Mouse (Mus musculus) cerebellum, adult 11-12 months (tissue): ENCODE results near the gene Phyhd1.

ENCODE experiments used
- DNase-seq: peaks from one replicate; pipeline ENCODE4 v3.0.0; 2022

Phyhd1 gene

GRCm38 (mm10) chr2:30285416-30286181, 19.6 kb downstream of the Phyhd1 start:
- DNase-seq, result no peak

DNA sequence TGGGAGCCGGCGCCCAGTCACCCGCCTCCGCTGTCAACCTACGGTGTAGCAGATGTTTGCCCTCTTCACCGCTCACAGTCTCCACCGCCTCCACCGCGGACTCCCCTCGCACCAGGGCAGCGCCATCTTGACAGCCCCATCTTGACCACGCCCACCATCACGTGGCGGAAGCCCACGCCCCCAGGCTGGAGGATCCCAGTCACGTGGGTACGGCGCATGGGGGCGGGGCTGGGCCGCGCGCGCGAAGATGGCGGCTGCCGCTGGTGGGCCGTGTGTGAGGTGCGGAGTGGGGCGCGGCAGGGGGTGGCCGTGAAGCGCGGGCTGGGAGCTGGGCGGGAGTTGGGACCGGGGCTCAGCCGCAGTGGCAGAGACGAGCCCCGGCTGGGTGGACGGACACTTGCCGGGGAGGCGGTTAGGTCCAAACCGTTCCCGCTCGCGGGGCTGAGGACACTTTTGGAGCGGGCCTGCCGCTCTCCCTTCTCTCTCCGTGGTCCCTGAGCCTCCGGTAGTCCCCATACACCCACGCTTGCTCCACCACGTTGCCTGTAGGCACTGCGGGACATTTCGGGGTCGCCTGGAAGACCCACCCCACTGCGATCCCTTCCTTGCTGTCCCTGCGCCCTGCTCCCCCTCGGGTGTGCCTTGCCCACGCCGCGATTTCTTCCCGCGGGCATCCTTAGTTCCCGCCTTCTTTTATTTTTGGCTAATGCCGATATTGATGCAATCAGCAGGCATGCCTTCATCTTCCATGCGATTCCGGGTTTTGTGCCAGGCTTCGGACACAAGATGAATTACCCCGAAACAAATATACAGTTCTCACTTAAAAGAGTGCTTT, 20.4 kb downstream of the Phyhd1 start, which contains the start of the genes Dolk and Nup188:
Gene Dolk (minus strand): TSS at position 143 of the 835 bp plus-strand sequence.
Gene Nup188 (plus strand): TSS at position 206 of the 835 bp plus-strand sequence.
- peak; percentile 92 for DNase-seq

GRCm38 (mm10) chr2:30287027-30287373, 21.0 kb downstream of the Phyhd1 start:
- no peak for DNase-seq

DNA sequence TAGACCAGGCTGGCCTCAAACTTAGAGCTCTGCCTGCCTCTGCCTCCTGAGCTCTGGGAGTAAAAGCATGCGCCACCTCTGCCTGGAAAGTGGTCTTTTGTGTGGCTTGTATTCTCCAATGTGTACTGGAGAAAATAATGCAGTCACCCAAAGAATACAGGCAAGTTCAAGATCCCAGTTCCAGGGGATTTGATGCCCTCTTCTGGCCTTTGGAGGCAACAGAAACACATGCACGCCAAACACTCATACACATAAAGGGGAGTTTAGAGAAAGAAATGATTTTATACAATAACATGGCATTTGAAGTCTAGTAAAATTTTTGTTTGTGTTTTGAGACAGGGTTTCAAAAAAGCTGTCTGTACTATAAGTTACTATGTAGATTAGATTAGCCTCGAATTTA, 33.5 kb downstream of the Phyhd1 start:
- DNase-seq, result no peak

GRCm38 (mm10) chr2:30299966-30300365, 34.0 kb downstream of the Phyhd1 start:
- DNase-seq, result no peak

GRCm38 (mm10) chr2:30306087-30306486, 40.1 kb downstream of the Phyhd1 start:
- no peak for DNase-seq

DNA sequence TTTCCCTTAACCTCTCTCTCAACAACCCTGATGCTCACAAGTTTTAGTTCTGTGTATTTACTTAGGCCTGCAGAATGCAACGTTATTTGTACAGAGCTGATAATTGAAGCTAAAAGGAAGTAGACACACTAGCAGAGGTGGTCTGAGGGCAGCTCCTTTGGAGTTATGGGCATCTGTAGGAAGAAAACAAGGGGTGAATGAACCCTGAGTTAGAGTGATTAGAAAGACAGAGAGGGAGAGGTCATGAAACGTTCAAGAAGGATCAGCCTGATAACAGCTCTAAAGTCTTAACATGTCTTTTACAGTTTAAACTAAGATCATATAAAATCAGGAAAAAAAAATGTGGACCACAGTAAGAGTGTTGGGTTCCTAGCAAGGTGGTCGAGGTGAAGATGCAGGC, 43.3 kb downstream of the Phyhd1 start:
- DNase-seq, result no peak

DNA sequence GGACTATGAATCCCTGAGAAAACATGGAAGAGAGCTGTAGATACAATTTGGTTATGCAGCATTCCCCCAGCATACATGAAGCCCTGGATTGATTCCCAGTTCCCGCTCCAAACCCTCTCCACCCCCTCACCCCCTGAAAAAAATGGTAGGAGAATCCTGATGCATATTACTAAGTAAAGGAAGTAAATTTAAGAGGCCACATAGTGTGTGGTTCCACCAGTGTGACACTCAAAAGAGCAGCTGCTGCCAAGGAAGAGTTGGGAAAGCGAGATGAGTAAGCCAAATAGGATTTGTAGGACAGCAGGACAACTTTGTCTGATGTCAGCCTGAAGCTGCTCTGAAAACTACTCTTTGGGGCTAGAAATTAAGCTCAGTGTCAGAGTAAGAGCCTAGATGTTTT, 45.5 kb downstream of the Phyhd1 start:
- DNase-seq, result no peak

DNA sequence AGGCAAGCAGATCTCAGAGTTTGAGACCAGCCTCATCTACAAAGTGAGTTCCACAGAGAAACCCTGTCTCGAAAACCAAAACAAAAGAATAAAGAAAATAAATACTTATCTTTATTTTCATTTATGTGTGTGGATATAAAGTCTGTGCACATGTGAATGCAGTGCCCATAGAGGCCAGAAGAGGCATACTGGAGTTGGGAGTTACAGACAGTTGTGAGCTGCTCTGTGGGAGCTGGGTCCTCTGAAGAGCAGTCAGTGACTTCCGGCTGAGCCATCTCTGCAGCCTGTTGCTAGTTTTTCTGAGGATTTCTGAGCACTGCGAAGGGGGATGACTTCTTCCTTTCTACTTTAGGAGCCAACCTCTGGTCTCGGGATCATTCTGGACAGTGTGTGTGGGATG, 50.1 kb downstream of the Phyhd1 start:
- no peak for DNase-seq

- DNase-seq, result no peak
These were observed 51.0 kb downstream of the Phyhd1 start for GRCm38 (mm10) chr2:30316955-30317354.

DNA sequence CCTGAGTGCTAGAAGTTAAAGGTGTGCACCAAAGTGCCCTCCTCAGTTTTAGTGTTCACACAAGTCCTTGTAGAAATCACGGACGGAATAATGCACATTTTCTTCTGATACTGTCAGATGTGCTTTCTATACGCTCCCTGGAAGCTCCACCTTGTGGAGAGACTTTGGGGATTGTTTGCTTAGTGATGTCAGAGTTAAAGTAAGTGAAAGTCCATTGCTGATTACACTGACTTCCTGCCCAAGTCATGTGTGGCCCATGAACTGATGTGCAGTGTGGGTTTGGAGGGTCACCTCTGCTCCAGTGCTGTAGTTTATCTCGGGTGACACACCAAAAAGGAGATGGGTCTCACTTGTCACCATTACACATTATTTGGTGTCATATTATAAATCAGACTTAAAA, 53.3 kb downstream of the Phyhd1 start:
- no peak for DNase-seq

DNA sequence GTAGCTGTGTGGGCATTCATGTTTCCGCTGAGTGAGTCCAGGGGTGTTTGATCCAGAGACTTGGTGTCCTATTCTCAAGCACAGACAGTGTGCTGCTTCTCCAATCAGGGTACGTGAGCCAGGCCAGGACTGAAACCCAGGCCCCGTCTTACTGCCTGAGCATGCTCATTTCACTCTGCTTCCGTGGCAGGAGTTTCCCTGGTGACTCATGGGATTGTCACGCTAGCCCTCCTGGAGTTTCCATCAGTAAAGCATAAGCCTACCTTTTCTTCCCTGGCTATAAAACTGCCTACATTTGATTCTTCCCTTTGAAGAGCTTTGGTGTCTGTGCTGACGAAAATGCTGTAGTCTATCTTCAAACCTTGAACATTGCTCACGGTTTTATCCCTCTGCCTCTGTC, 57.1 kb downstream of the Phyhd1 start:
- DNase-seq, result no peak

DNA sequence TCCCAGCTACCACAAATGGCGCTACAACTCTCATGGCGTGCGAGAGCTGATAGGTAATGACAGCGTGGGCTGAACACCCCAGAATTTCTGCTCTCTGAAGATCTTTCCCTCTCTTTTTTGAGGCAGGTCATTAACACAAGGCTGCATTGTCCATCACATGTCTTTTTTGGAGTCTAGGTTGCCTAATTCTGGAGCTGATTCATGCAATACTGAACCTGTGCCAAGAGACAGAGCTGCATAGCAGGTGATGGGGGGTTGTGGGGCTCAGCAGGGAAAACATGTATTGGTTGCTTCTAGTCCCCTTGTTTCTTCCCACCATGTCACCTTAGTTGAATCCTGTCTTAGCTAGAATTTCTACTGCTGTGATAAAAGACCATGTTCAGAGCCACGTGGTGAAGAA, 59.3 kb downstream of the Phyhd1 start:
- DNase-seq, result no peak

- DNase-seq, result peak; percentile 56
These were observed 61.3 kb downstream of the Phyhd1 start for GRCm38 (mm10) chr2:30327276-30327675.

DNA sequence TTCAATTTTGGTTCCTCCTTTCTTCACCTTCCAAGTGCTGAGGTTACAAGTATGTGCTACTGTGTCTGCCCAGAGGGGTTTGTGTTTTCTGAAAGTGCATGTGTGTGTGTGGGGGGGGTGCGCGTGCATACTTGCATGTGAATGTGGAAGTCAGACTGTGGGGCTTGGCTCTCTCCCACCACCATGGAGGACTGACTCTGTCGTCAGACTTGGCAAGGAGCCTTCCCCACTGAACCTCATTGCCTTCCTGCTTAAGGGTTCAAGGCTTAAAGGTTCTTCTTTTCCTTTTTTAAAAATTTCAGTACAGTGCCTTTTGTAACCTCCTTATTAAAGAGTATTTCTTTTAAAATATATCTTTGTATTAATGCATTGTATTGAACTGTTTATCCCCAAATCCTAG, 62.8 kb downstream of the Phyhd1 start:
- no peak for DNase-seq
